Mouse (Mus musculus) small intestine, adult 2 months (tissue): ENCODE data around the gene Nhej1.

Experiments
- CTCF ChIP-seq: fragments of 200-500 bp; IDR thresholded peaks from 2 replicates; pipeline ENCODE4 v1.5.1; 2012; ENCODE audit warnings: low read depth, mild to moderate bottlenecking, control low read depth, inconsistent platforms, low read length, moderate library complexity, mixed read lengths; ENCODE audit not compliant: insufficient replicate concordance, insufficient read length; ENCODE audit errors: extremely low read depth
- POLR2A ChIP-seq: fragments of 200-500 bp; IDR thresholded peaks from 2 replicates; pipeline ENCODE4 v1.6.1; 2012; ENCODE audit warnings: low read depth, mild to moderate bottlenecking, control low read depth, inconsistent platforms, low read length, moderate library complexity

- TF ChIP-seq CTCF (no peak), POLR2A (no peak)
Observed at GRCm38 (mm10) chr1:75155837-75156236, 30.8 kb upstream of the Nhej1 start.
